Mouse (Mus musculus): ENCODE data around the gene Fhod1. TPM values are rescaled to one million over a fixed set of nuclear protein-coding genes. Genes with fewer than 3 reads are reported as not detected.
"Not testable (repeated sequence)": the region's sequence is repeated elsewhere in the genome, so short reads cannot be mapped to it uniquely, and the experiment has no call there.

Gene Fhod1
- total RNA-seq, 2 experiments from 2014 or later = 19.7 to 26.1 TPM

GRCm38 (mm10) chr8:105297511-105298192, 50.1 kb downstream of the Fhod1 start, which contains the start of gene E2f4:
E2f4 (plus strand) TSS chr8:105297663.
- DNase-seq (ENCODE audit: low spot score) = peak; percentile 91

- no peak for DNase-seq (ENCODE audit: low spot score)
Measured at GRCm38 (mm10) chr8:105295895-105296573, 51.7 kb downstream of the Fhod1 start, which contains the start of gene Exoc3l. Exoc3l (minus strand) TSS chr8:105296101.

- no peak for DNase-seq (ENCODE audit: low spot score)
Measured at GRCm38 (mm10) chr8:105295256-105295655, 52.5 kb downstream of the Fhod1 start.

GRCm38 (mm10) chr8:105294776-105295175, 53.0 kb downstream of the Fhod1 start:
- no peak for DNase-seq (ENCODE audit: low spot score)

- DNase-seq (ENCODE audit: low spot score) = no peak
Measured at GRCm38 (mm10) chr8:105293405-105293804, 54.3 kb downstream of the Fhod1 start.

- DNase-seq (ENCODE audit: low spot score) = no peak
Measured at GRCm38 (mm10) chr8:105292471-105292870, 55.3 kb downstream of the Fhod1 start.

GRCm38 (mm10) chr8:105291802-105292201, 56.0 kb downstream of the Fhod1 start:
- DNase-seq (ENCODE audit: low spot score) = not testable (repeated sequence)

GRCm38 (mm10) chr8:105291364-105291763, 56.4 kb downstream of the Fhod1 start:
- DNase-seq (ENCODE audit: low spot score) = not testable (repeated sequence)

GRCm38 (mm10) chr8:105290554-105291314, 57.0 kb downstream of the Fhod1 start:
- DNase-seq (ENCODE audit: low spot score) = peak; percentile 91

GRCm38 (mm10) chr8:105289805-105290460, 57.8 kb downstream of the Fhod1 start, which contains the start of gene 4931428F04Rik:
4931428F04Rik (minus strand) TSS chr8:105289864.
- DNase-seq (ENCODE audit: low spot score) = no peak

- peak; percentile 89 for DNase-seq (ENCODE audit: low spot score)
Measured at GRCm38 (mm10) chr8:105288958-105289732, 58.6 kb downstream of the Fhod1 start.

- DNase-seq (ENCODE audit: low spot score) = no peak
Measured at GRCm38 (mm10) chr8:105288231-105288630, 59.5 kb downstream of the Fhod1 start.

- no peak for DNase-seq (ENCODE audit: low spot score)
Measured at GRCm38 (mm10) chr8:105286907-105287306, 60.8 kb downstream of the Fhod1 start.

- no peak for DNase-seq (ENCODE audit: low spot score)
Measured at GRCm38 (mm10) chr8:105285514-105285913, 62.2 kb downstream of the Fhod1 start.

- peak; percentile 54 for DNase-seq (ENCODE audit: low spot score)
Measured at GRCm38 (mm10) chr8:105283074-105283473, 64.7 kb downstream of the Fhod1 start.

- no peak for DNase-seq (ENCODE audit: low spot score)
Measured at GRCm38 (mm10) chr8:105282239-105282638, 65.5 kb downstream of the Fhod1 start.

GRCm38 (mm10) chr8:105281821-105282220, 65.9 kb downstream of the Fhod1 start:
- DNase-seq (ENCODE audit: low spot score) = no peak

GRCm38 (mm10) chr8:105280567-105280966, 67.2 kb downstream of the Fhod1 start:
- no peak for DNase-seq (ENCODE audit: low spot score)

Data from gastrocnemius, adult 18-20 months (tissue).